Mouse (Mus musculus): Measurements from ENCODE around the gene Sec13. TPM values are rescaled to one million over a fixed set of nuclear protein-coding genes. Genes with fewer than 3 reads are reported as not detected.

The Sec13 gene
- polyA plus RNA-seq, 1 experiment from 2014 or later, result 268 TPM

DNA sequence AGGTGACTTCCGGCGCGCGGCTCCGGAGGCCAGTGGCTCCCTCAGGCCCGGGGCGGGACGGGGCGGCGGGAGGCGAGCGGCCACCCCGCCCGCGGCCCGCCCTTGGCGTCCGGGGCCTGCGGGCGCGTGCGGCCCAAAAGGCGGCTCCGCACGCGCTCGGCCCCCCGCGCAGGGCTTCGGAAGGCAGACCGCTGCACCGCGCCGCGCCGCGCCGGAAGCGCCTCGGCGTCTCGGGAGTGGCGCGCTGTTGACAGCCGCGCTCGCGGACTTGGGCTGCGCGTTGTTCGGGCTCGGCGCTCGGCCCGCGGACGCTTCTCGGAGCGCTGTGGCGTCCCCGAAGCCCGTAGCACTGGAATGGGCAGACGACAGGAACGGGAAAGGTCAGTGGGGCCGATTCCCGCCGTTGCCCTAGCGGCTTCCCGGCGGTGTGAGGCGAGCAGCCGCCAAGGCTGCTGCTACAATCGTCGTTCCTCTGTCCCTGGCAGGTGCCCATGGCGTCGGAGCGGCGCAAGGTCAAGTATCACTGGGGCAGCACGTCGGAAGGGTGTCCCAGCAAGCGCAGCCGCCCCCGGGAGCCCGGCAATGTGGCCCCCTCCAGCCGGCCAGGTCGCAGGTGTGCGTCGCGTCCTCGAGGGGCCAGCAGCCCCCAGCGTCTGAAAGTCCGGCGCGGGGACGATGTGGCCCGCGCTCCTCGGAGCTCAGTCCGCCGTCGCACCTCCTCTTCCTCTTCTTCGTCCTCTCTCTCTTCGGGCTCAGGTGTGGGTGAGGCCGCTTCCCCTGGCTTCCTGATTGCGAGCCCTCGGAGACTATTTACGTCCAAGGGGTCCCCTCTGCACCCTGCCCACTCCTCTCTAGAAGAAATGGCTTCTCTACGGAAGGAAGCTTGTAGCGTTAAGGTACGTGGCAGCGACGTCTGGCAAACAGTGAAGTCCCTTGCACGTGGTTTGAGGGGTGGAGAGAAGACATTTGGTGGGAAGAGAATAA, 43.0 kb downstream of the Sec13 start:
- ATAC-seq (replicated peaks; ENCODE audit: low FRiP score), result peak; percentile 80; the same call in 1 of the 2 replicates
- Histone ChIP-seq H3K9ac (peak overlapping the region; percentile 87), H3K4me1 (peaks cover 46% of the 10 kb centered on the region), H3K9me3 (replicated peaks) (no peaks in the 10 kb centered on the region), H3K27ac (peak overlapping the region; percentile 93), H3K4me3 (replicated peaks) (peak overlapping the region; percentile 89), H3K36me3 (peaks cover 30% of the 10 kb centered on the region), H3K27me3 (no peaks in the 10 kb centered on the region), H3K4me2 (peak overlapping the region; percentile 98)
- WGBS, result under 1% methylated on average over 93 of the region's 113 CpGs

- under 1% methylated on average over 58 of the region's 58 CpGs for WGBS
Measured at GRCm38 (mm10) chr6:113696582-113697221, 43.8 kb downstream of the Sec13 start, which contains the start of gene Tatdn2. Tatdn2 (plus strand) TSS chr6:113697050.

DNA sequence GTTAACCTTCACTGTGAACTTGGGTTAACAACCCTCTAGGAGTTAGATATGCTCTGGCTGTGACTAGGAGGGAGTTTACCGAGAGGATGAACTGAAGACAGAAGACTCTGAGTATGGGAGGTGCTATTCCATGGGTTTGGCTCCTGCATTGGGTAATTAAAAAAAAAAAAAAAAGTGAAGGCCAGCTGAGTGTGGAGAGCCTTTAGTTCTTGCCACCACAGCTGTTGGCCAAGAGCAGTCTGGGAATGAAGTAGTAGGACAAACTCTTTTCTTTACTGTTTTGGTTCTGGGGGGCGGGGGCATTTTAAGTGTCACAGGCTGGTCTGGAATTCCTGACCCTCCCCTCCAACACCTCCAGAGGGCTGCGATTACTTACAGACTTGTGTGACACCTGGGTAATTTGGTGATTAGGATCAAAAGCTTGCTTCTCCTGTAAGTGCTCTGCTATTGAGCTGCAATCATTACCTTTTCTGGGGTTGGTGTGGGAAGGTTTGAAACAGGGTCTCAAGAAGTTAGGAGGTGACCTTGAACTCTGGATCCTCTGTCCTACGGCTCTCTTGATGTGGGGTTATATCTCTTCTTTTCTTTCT, 44.7 kb downstream of the Sec13 start:
- peaks cover 15% of the 10 kb centered on the region for H3K36me3 ChIP-seq
- peak overlapping the region; percentile 87 for H3K27ac ChIP-seq
- H3K4me2 ChIP-seq, result peak overlapping the region; percentile 98
- peak overlapping the region; percentile 89 for H3K4me3 ChIP-seq (replicated peaks)
- H3K9me3 ChIP-seq (replicated peaks), result no peaks in the 10 kb centered on the region
- WGBS, result 40% methylated on average over 4 of the region's 4 CpGs
- H3K9ac ChIP-seq, result no peak overlapping the region
- no peak for ATAC-seq (replicated peaks; ENCODE audit: low FRiP score)
- peaks cover 47% of the 10 kb centered on the region for H3K4me1 ChIP-seq
- no peaks in the 10 kb centered on the region for H3K27me3 ChIP-seq

More at GRCm38 (mm10) chr6:113696582-113697221, 43.8 kb downstream of the Sec13 start, which contains the start of gene Tatdn2:
- peak within 1 kb of the TSS; percentile 93 for H3K27ac ChIP-seq
- H3K4me1 ChIP-seq, result peaks cover 46% of the 10 kb centered on the region
- H3K4me3 ChIP-seq (replicated peaks), result peak within 1 kb of the TSS; percentile 89
- peak; percentile 99 for ATAC-seq (replicated peaks; ENCODE audit: low FRiP score)
- H3K27me3 ChIP-seq, result no peaks in the 10 kb centered on the region
- no peaks in the 10 kb centered on the region for H3K9me3 ChIP-seq (replicated peaks)
- H3K36me3 ChIP-seq, result peaks cover 22% of the 10 kb centered on the region
- H3K9ac ChIP-seq, result peak within 1 kb of the TSS; percentile 87
- H3K4me2 ChIP-seq, result peak within 1 kb of the TSS; percentile 98

GRCm38 (mm10) chr6:113695203-113695602, 45.3 kb downstream of the Sec13 start:
- H3K27me3 ChIP-seq, result no peaks in the 10 kb centered on the region
- peaks cover 48% of the 10 kb centered on the region for H3K4me1 ChIP-seq
- peaks cover 10% of the 10 kb centered on the region for H3K36me3 ChIP-seq
- H3K4me3 ChIP-seq (replicated peaks), result no peak overlapping the region
- 71% methylated on average over 1 of the region's 1 CpGs for WGBS
- no peaks in the 10 kb centered on the region for H3K9me3 ChIP-seq (replicated peaks)
- no peak for ATAC-seq (replicated peaks; ENCODE audit: low FRiP score)
- H3K9ac ChIP-seq, result no peak overlapping the region
- H3K4me2 ChIP-seq, result no peak overlapping the region
- H3K27ac ChIP-seq, result no peak overlapping the region

DNA sequence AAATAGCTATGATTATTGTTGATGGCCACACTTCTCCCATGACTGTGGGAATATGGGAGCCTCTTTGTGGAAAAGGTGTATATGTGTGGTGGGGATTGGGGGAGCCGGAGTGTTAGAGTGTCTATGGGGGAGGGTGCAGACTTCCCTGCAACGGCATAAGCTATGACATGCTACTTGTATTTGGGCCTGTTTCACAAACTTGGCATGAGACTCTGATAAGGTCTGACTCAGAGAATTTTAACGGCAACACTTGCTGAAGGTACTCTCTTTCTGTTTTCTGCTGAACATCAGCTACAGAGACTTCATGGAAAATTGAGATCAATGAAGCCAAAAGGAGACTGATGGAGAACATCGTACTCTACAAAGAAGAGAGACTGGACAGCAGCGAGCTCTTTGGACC, 47.2 kb downstream of the Sec13 start:
- no peak overlapping the region for H3K4me2 ChIP-seq
- 93% methylated on average over 5 of the region's 5 CpGs for whole genome bisulfite sequencing

DNA sequence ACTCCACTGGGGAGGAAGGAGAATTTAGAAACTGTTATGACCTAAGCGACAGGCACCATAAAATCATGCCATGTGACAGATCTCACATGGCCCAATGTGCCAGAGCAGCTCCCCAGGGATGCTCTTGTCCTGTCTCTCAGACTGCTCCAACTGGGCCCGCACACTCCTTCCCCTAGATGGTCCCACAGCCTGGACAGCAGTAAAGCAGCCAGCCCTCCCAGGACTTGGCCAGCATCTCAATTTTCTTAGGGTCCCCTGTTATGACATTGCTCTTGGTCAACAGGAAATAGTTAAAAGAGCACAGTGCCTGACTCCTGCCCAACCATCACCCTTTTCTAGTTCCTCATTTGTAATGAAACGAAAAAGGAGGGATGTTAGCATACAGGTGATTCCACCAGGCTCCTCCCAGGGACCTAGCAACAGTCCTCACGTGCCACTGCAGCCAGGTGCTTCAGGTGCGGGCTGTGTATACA, 47.8 kb downstream of the Sec13 start:
- 80% methylated on average over 5 of the region's 5 CpGs for WGBS
- Histone ChIP-seq H3K4me2 (no peak overlapping the region), H3K9ac (no peak overlapping the region), H3K27me3 (no peaks in the 10 kb centered on the region), H3K9me3 (replicated peaks) (no peaks in the 10 kb centered on the region), H3K4me1 (peaks cover 33% of the 10 kb centered on the region), H3K4me3 (replicated peaks) (no peak overlapping the region), H3K27ac (no peak overlapping the region), H3K36me3 (0 out of 2 replicates have a peak, but pooled peaks cover 3% of the 10 kb centered on the region)
- no peak for ATAC-seq (replicated peaks; ENCODE audit: low FRiP score)

More for the DNA sequence above, 47.2 kb downstream of the Sec13 start:
- peaks cover 39% of the 10 kb centered on the region for H3K4me1 ChIP-seq
- H3K27ac ChIP-seq, result no peak overlapping the region
- no peak for ATAC-seq (replicated peaks; ENCODE audit: low FRiP score)
- no peaks in the 10 kb centered on the region for H3K9me3 ChIP-seq (replicated peaks)
- no peak overlapping the region for H3K9ac ChIP-seq
- 0 out of 2 replicates have a peak, but pooled peaks cover 3% of the 10 kb centered on the region for H3K36me3 ChIP-seq
- no peak overlapping the region for H3K4me3 ChIP-seq (replicated peaks)
- no peaks in the 10 kb centered on the region for H3K27me3 ChIP-seq

GRCm38 (mm10) chr6:113691084-113691462, 49.5 kb downstream of the Sec13 start:
- Histone ChIP-seq H3K36me3 (0 out of 2 replicates have a peak, but pooled peaks cover 3% of the 10 kb centered on the region), H3K9me3 (replicated peaks) (no peaks in the 10 kb centered on the region), H3K27ac (peak overlapping the region; percentile 95), H3K27me3 (no peaks in the 10 kb centered on the region), H3K9ac (0 out of 2 replicates have a peak overlapping the region, but pooled peaks have one; percentile 18), H3K4me2 (peak overlapping the region; percentile 52), H3K4me1 (peaks cover 33% of the 10 kb centered on the region), H3K4me3 (replicated peaks) (peak overlapping the region; percentile 25)
- 62% methylated on average over 4 of the region's 4 CpGs for WGBS
- ATAC-seq (replicated peaks; ENCODE audit: low FRiP score), result no peak

- Histone ChIP-seq H3K27ac (peak overlapping the region; percentile 95), H3K9ac (peak overlapping the region; percentile 18; the same call in 1 of the 2 replicates), H3K4me2 (peak overlapping the region; percentile 52), H3K9me3 (replicated peaks) (no peaks in the 10 kb centered on the region), H3K27me3 (no peaks in the 10 kb centered on the region), H3K36me3 (0 out of 2 replicates have a peak, but pooled peaks cover 3% of the 10 kb centered on the region), H3K4me3 (replicated peaks) (peak overlapping the region; percentile 25), H3K4me1 (peaks cover 29% of the 10 kb centered on the region)
- WGBS, result 1% methylated on average over 14 of the region's 14 CpGs
- peak; percentile 85 for ATAC-seq (replicated peaks; ENCODE audit: low FRiP score)
Measured at GRCm38 (mm10) chr6:113690400-113691083, 50.0 kb downstream of the Sec13 start.

GRCm38 (mm10) chr6:113690008-113690399, 50.5 kb downstream of the Sec13 start:
- Histone ChIP-seq H3K27me3 (no peaks in the 10 kb centered on the region), H3K4me3 (replicated peaks) (0 out of 2 replicates have a peak overlapping the region, but pooled peaks have one; percentile 25), H3K27ac (peak overlapping the region; percentile 95), H3K9me3 (replicated peaks) (no peaks in the 10 kb centered on the region), H3K4me2 (peak overlapping the region; percentile 52), H3K9ac (no peak overlapping the region), H3K36me3 (0 out of 2 replicates have a peak, but pooled peaks cover 3% of the 10 kb centered on the region), H3K4me1 (peaks cover 29% of the 10 kb centered on the region)
- 5% methylated on average over 7 of the region's 7 CpGs for WGBS
- ATAC-seq (replicated peaks; ENCODE audit: low FRiP score), result peak; percentile 84

DNA sequence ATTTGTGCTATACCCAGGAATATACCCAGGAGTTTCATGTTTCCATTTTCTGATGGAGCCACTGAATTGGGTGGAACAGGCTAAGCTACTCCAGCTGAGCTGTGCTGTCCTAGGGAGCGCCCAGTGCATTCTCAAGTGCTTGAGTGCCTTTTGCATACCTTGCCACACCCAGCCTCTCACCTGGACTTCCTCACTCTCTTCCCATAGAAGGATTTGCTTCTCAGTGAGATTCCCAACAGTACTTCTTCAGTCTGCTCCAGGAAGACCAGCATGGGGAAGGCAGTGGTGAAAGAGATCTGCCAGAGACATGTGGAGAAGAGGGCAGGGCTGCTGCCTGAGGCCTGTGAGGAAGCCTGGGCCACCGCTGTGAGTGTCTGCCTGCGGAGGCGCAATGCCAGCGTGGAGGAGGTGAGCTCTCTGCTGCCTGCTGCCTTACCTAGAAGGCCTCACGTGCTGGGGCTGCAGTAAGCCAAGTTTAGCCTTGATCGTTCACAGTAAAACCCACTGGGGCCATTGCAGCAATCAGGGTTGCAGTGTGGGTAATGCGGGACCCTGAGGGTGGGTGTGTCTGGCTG, 53.9 kb downstream of the Sec13 start:
- ATAC-seq (replicated peaks; ENCODE audit: low FRiP score), result no peak
- Histone ChIP-seq H3K9me3 (replicated peaks) (no peaks in the 10 kb centered on the region), H3K4me3 (replicated peaks) (no peak overlapping the region), H3K27me3 (no peaks in the 10 kb centered on the region), H3K4me1 (peaks cover 29% of the 10 kb centered on the region), H3K27ac (no peak overlapping the region), H3K36me3 (no peaks in the 10 kb centered on the region), H3K9ac (no peak overlapping the region), H3K4me2 (no peak overlapping the region)
- WGBS, result 56% methylated on average over 8 of the region's 8 CpGs

Data from kidney, embryonic 15.5 days (tissue).